Mouse (Mus musculus) bone marrow macrophage, adult 2 months (primary cell): ENCODE measurements around the gene Gstz1.

ENCODE experiments used
- CTCF ChIP-seq: IDR thresholded peaks from 2 replicates; pipeline ENCODE4 v1.5.1; 2012; ENCODE audit warnings: low read depth, mild to moderate bottlenecking, low read length, moderate library complexity
- POLR2A ChIP-seq: IDR thresholded peaks from 2 replicates; pipeline ENCODE4 v1.6.1; 2012; ENCODE audit warnings: mild to moderate bottlenecking, low read depth, low read length, borderline replicate concordance

- no peak for TF ChIP-seq CTCF
- no peak for TF ChIP-seq POLR2A
Observed at GRCm38 (mm10) chr12:87127256-87127655, 19.7 kb upstream of the Gstz1 start.
